Mouse (Mus musculus) adrenal gland, adult (tissue): ENCODE data around the gene Hoxa5.

Source experiments
- DNase-seq, 2 experiments: peaks; one replicate each; pipeline ENCODE4 v3.0.0; 2022 to 2023; ENCODE audit warnings: low spot score in 1 of 2; ENCODE audit not compliant: inconsistent age in 2 of 2

The Hoxa5 gene

GRCm38 (mm10) chr6:52227470-52228222 is 23.3 kb upstream of the Hoxa5 start:
- no peak for DNase-seq

GRCm38 (mm10) chr6:52226569-52227257 is 22.3 kb upstream of the Hoxa5 start:
- DNase-seq: peak in 1 of 2 experiments; percentile 60

GRCm38 (mm10) chr6:52225612-52226568 is 21.5 kb upstream of the Hoxa5 start:
- DNase-seq: peak in 1 of 2 experiments; percentile 68

- no peak for DNase-seq
These were observed 20.7 kb upstream of the Hoxa5 start for GRCm38 (mm10) chr6:52224895-52225611.

- peak in 1 of 2 experiments; percentile 32 for DNase-seq
These were observed 19.8 kb upstream of the Hoxa5 start for GRCm38 (mm10) chr6:52223939-52224760.

GRCm38 (mm10) chr6:52222729-52223128 is 18.3 kb upstream of the Hoxa5 start:
- no peak for DNase-seq

- DNase-seq: no peak
These were observed 17.8 kb upstream of the Hoxa5 start for GRCm38 (mm10) chr6:52221993-52222685.

- DNase-seq: peak; percentile 90 to 97
These were observed 17.1 kb upstream of the Hoxa5 start, which contains the start of gene Hoxa7 for GRCm38 (mm10) chr6:52221337-52221992. TSS of gene Hoxa7 (minus strand) at chr6:52221854.

- no peak for DNase-seq
These were observed 16.5 kb upstream of the Hoxa5 start for GRCm38 (mm10) chr6:52220865-52221310.

GRCm38 (mm10) chr6:52220003-52220864 is 15.8 kb upstream of the Hoxa5 start:
- DNase-seq: peak; percentile 37 to 72

GRCm38 (mm10) chr6:52219234-52219942 is 15.0 kb upstream of the Hoxa5 start:
- peak; percentile 29 to 68 for DNase-seq

- peak; percentile 19 to 37 for DNase-seq
These were observed 14.3 kb upstream of the Hoxa5 start for GRCm38 (mm10) chr6:52218643-52219215.

- peak in 1 of 2 experiments; percentile 47 for DNase-seq
These were observed 13.7 kb upstream of the Hoxa5 start for GRCm38 (mm10) chr6:52217895-52218642.

GRCm38 (mm10) chr6:52217459-52217768 is 13.0 kb upstream of the Hoxa5 start:
- peak in 1 of 2 experiments; percentile 87 for DNase-seq

- DNase-seq: peak; percentile 65 to 93
These were observed 12.5 kb upstream of the Hoxa5 start for GRCm38 (mm10) chr6:52216691-52217458.
